Mouse (Mus musculus): ENCODE results near the gene Gpc5. TPM values are rescaled to one million over a fixed set of nuclear protein-coding genes. Genes with fewer than 3 reads are reported as not detected.
A peak's percentile ranks its signal among the peaks of the same experiment; 100 is the strongest.

Gpc5 gene
- polyA plus RNA-seq, 1 experiment from 2014 or later: 0.06 TPM

DNA sequence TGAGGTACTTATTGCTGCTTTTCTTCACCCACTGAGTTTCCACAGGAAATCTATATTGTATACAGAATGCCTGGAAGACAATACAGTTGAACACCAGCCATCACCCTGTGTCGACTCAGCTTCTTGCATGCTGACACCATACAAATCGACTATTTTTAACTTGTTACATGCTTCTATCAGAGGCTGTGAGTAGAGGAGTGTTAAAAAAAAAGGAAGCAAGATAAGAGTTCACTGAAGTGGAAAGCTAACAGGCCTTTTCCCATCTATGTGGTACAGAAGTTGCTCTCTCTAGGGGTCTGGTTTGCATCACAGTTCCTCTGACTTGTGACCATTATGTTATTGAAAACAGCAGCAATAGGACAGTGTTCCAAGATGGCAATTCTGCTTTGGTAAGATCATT is 344.6 kb downstream of the Gpc5 start:
- WGBS: 13% methylated on average over 2 of the region's 2 CpGs
- no peak overlapping the region for H3K4me3 ChIP-seq
- peak; percentile 96 for ATAC-seq (replicated peaks; ENCODE audit: insufficient number of reproducible peaks, insufficient read depth, low FRiP score, low read depth)
- no peak overlapping the region for H3K9ac ChIP-seq
- H3K4me1 ChIP-seq (replicated peaks): peaks cover 10% of the 10 kb centered on the region
- H3K27me3 ChIP-seq: no peaks in the 10 kb centered on the region
- no peaks in the 10 kb centered on the region for H3K36me3 ChIP-seq
- H3K4me2 ChIP-seq: no peak overlapping the region
- H3K27ac ChIP-seq: peak overlapping the region; percentile 80
- no peaks in the 10 kb centered on the region for H3K9me3 ChIP-seq (replicated peaks)

DNA sequence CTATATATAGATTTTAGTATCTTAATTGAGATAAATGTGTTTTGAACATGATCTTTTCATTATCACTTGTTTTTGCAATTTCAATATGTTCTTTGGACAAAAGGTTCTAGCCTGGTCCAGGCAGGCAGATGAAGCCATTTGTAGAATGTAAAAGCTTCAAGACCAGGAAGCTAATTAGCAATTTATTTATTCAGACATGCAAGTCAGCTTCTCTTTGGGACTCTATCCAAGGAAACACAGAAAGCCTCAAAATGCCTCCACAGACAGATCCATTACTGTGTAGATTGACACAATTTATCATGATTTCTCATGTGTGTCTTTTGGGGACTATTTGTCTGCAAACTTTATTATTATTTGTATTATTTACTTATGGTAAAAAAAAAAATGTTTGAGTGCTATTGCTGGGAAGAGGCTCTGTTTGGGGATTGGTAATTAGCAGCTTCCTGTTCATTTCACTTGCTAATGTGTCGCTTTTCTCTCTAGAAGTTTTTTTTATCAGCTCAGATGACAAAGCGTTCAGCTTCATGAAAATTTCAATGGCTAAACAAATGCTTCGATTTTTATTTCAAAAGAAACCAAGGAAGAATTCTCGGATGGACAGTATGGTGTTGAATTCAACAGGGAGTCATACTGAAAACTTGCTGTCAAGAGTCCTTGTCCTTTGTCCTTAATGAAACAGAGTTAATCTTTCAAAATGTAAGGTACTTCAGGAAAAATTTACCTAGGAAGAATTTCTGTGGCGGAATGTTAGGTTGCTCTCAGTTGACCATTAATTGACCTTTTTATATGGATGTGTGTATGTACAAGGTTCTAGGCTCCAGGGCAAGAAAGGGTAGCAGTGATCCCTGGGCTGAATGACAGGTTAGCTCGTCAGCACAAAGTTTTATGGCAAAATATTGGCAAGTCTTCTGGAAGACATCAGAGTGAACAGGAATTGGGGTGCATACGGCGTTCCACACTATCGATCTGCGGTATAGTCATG is 353.1 kb downstream of the Gpc5 start:
- no peaks in the 10 kb centered on the region for H3K9me3 ChIP-seq (replicated peaks)
- no peak overlapping the region for H3K4me3 ChIP-seq
- H3K27ac ChIP-seq: no peak overlapping the region
- no peaks in the 10 kb centered on the region for H3K4me1 ChIP-seq (replicated peaks)
- no peaks in the 10 kb centered on the region for H3K27me3 ChIP-seq
- 80% methylated on average over 10 of the region's 10 CpGs for WGBS
- H3K36me3 ChIP-seq: no peaks in the 10 kb centered on the region
- no peak for ATAC-seq (replicated peaks; ENCODE audit: insufficient number of reproducible peaks, insufficient read depth, low FRiP score, low read depth)
- H3K4me2 ChIP-seq: no peak overlapping the region
- no peak overlapping the region for H3K9ac ChIP-seq

DNA sequence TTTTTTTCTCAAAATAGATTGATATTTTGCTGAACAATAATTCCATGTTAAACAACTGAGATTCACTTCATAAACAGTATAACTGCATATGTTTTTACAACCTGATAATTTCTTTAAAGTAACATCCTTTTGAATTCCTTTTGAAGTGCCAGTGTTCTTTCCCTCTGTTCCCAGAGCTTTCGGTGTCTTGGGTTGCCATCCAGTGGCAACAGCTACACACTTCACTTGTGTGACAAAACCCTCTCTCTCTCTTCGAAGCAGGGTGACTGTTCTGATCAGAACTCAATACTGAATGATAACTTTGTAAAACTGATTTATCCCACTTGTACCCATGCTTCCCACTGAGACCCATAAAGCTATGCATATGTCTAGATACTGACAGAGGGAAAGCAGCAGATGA is 358.9 kb downstream of the Gpc5 start:
- 40% methylated on average over 2 of the region's 2 CpGs for WGBS
- Histone ChIP-seq H3K4me2 (no peak overlapping the region), H3K36me3 (no peaks in the 10 kb centered on the region), H3K4me3 (no peak overlapping the region), H3K9me3 (replicated peaks) (no peaks in the 10 kb centered on the region), H3K27me3 (no peaks in the 10 kb centered on the region), H3K27ac (no peak overlapping the region), H3K9ac (no peak overlapping the region), H3K4me1 (replicated peaks) (no peaks in the 10 kb centered on the region)
- ATAC-seq (replicated peaks; ENCODE audit: insufficient number of reproducible peaks, insufficient read depth, low FRiP score, low read depth): no peak

DNA sequence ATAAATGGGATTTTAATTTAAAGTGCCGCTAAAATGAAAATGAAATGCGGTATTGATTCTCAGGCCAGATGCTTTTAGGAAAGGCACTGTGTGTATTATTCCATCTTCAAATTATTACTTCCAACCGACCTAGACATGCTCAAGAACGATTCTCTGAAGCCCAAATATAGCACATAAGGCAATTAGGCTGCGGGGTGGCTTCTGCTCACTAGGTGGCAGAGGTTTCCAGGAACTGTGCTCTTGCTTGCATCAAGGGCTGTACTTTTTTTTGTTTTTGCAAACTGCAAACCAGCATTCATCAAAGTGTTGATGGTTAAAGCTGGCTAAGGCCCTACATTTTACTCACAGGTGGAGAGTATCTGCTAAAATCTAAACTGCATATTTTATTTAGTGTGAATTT is 375.9 kb downstream of the Gpc5 start:
- WGBS: 50% methylated on average over 5 of the region's 5 CpGs
- Histone ChIP-seq H3K4me2 (no peak overlapping the region), H3K4me3 (no peak overlapping the region), H3K9me3 (replicated peaks) (no peaks in the 10 kb centered on the region), H3K27me3 (no peaks in the 10 kb centered on the region), H3K36me3 (no peaks in the 10 kb centered on the region), H3K9ac (no peak overlapping the region), H3K27ac (no peak overlapping the region), H3K4me1 (replicated peaks) (no peaks in the 10 kb centered on the region)
- ATAC-seq (replicated peaks; ENCODE audit: insufficient number of reproducible peaks, insufficient read depth, low FRiP score, low read depth): no peak

DNA sequence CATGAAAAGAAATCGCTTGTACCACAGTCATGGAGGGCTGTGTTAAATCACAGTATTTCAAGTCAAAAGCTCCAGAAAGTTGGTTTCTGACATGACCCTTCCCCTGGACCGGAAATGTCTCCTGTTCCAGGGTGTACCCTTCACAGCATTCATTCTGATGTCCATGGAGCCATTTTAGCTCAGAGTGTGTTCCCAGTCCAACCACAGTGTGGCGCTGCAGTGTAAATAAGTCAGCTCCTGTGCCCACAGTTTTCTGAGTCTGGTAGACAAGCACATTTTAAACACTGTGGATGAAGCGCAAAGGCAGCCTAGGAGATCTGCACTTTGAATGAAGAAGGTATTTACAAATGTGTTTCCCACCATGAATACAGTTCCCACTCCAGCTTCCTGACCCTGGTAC is 383.2 kb downstream of the Gpc5 start:
- no peak overlapping the region for H3K27ac ChIP-seq
- WGBS: 51% methylated on average over 4 of the region's 4 CpGs
- H3K4me1 ChIP-seq (replicated peaks): 0 out of 2 replicates have a peak, but pooled peaks cover 2% of the 10 kb centered on the region
- H3K9me3 ChIP-seq (replicated peaks): no peaks in the 10 kb centered on the region
- no peaks in the 10 kb centered on the region for H3K27me3 ChIP-seq
- H3K4me3 ChIP-seq: no peak overlapping the region
- no peak for ATAC-seq (replicated peaks; ENCODE audit: insufficient number of reproducible peaks, insufficient read depth, low FRiP score, low read depth)
- no peak overlapping the region for H3K9ac ChIP-seq
- H3K4me2 ChIP-seq: no peak overlapping the region
- H3K36me3 ChIP-seq: no peaks in the 10 kb centered on the region

DNA sequence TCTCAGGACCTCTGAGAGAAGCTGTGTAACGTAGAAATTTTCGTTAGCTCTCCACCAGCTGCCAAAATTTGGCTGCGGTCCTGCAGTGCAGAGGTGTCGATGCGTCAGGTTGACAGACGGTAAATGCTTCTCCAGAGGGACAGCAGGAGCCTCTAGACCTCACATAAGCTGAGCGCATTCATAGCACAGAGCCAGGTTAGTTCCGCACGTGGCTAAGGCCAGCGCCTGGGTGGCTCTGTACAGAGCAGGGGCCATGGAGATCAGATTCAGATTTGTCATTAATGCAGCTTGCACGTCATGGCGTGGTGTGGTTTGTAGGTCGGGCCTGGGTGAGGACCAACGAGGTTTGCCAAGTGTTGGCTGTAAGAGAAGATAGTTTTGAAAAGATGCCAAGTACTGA is 385.3 kb downstream of the Gpc5 start:
- Histone ChIP-seq H3K36me3 (no peaks in the 10 kb centered on the region), H3K27me3 (no peaks in the 10 kb centered on the region), H3K9ac (no peak overlapping the region), H3K27ac (no peak overlapping the region), H3K4me3 (no peak overlapping the region), H3K4me1 (replicated peaks) (0 out of 2 replicates have a peak, but pooled peaks cover 2% of the 10 kb centered on the region), H3K9me3 (replicated peaks) (no peaks in the 10 kb centered on the region), H3K4me2 (peak overlapping the region; percentile 28)
- ATAC-seq (replicated peaks; ENCODE audit: insufficient number of reproducible peaks, insufficient read depth, low FRiP score, low read depth): 0 out of 2 replicates have a peak, but pooled peaks have one; percentile 4
- 33% methylated on average over 14 of the region's 14 CpGs for WGBS

DNA sequence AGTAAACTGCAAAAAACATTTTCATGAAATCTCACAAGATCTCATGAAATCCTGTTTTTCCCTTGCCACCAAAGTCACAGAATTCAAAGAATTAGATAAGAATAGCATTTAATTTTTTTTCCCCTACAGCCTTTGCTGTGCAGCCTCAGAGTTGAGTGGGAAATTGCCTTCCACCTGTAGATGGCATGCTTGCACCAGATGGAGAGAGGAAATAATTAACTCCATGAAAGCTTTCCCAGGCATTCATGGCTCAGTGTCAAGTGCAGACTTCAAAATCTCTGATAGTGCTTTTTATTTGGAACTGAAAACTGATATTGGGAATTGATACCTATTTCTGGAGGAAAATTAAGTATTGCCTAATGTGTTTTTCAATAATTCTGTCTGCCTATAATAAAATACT is 393.1 kb downstream of the Gpc5 start:
- no peak for ATAC-seq (replicated peaks; ENCODE audit: insufficient number of reproducible peaks, insufficient read depth, low FRiP score, low read depth)
- no peaks in the 10 kb centered on the region for H3K36me3 ChIP-seq

DNA sequence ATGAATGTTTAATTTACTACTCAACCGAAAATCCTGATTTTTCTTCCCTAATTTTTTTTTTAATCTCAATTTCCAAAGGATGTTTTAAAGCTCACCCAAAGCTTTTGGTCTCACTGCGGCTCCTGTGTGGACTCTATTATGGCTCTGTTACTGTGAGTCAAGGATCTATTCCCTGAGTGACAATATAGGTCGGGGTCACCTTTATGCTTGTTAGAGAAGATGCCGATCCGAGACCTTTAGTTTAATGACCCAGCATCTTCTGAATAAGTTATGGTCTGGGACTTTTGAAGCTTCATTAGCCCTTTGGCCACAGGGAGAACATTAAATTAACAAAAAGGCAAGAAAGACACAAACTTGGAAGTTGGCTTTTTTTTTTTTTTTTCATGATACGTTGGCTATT is 408.8 kb downstream of the Gpc5 start:
- H3K9ac ChIP-seq: no peak overlapping the region

More for the DNA sequence above, 393.1 kb downstream of the Gpc5 start:
- H3K9me3 ChIP-seq (replicated peaks): no peaks in the 10 kb centered on the region
- no peaks in the 10 kb centered on the region for H3K4me1 ChIP-seq (replicated peaks)
- H3K27me3 ChIP-seq: no peaks in the 10 kb centered on the region
- no peak overlapping the region for H3K4me3 ChIP-seq
- H3K4me2 ChIP-seq: no peak overlapping the region
- H3K27ac ChIP-seq: no peak overlapping the region
- no peak overlapping the region for H3K9ac ChIP-seq

DNA sequence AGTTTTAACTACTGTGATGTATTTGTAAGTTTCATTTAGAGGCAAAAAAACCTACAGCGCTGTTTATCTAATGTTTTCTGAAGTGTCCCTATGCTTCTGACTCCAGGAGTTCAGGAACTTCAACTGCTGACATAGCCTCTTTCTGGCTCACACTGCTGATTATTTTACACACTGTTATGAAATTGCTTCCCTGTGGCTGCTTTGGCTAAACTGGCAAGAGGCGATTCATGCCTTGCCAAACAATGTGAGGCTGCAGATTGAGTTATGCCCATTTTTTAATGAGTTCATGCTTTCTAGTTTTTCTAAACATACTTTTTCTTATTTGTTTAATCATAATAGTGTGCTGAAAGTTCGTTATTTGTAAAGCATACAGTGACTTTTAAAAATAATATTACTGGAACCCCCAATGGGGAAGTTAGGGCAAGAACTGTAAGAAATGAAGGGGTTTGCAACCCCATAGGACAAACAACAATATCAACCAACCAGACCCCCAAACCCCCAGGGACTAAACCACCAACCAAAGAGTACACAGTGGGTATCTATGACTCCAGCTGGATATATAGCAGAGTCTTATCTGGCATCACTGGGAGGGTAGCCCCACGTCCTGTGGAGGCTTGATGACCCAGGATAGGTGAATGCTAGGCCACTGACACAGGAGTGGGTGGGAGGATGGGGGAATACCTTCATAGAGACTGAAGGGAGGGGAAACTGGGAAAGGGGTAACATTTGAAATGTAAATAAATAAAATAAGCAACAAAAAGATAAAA is 454.7 kb downstream of the Gpc5 start:
- no peaks in the 10 kb centered on the region for H3K36me3 ChIP-seq
- no peak overlapping the region for H3K9ac ChIP-seq
- H3K27ac ChIP-seq: no peak overlapping the region
- no peaks in the 10 kb centered on the region for H3K4me1 ChIP-seq (replicated peaks)
- no peaks in the 10 kb centered on the region for H3K9me3 ChIP-seq (replicated peaks)
- ATAC-seq (replicated peaks; ENCODE audit: insufficient number of reproducible peaks, insufficient read depth, low FRiP score, low read depth): no peak
- no peak overlapping the region for H3K4me3 ChIP-seq
- no peaks in the 10 kb centered on the region for H3K27me3 ChIP-seq
- 71% methylated on average over 4 of the region's 4 CpGs for WGBS
- H3K4me2 ChIP-seq: no peak overlapping the region

More for the DNA sequence above, 408.8 kb downstream of the Gpc5 start:
- no peak overlapping the region for H3K27ac ChIP-seq
- no peak overlapping the region for H3K4me3 ChIP-seq
- no peaks in the 10 kb centered on the region for H3K9me3 ChIP-seq (replicated peaks)
- no peaks in the 10 kb centered on the region for H3K36me3 ChIP-seq
- no peaks in the 10 kb centered on the region for H3K27me3 ChIP-seq
- no peak for ATAC-seq (replicated peaks; ENCODE audit: insufficient number of reproducible peaks, insufficient read depth, low FRiP score, low read depth)
- H3K4me2 ChIP-seq: no peak overlapping the region
- no peaks in the 10 kb centered on the region for H3K4me1 ChIP-seq (replicated peaks)
- 80% methylated on average over 6 of the region's 6 CpGs for WGBS

DNA sequence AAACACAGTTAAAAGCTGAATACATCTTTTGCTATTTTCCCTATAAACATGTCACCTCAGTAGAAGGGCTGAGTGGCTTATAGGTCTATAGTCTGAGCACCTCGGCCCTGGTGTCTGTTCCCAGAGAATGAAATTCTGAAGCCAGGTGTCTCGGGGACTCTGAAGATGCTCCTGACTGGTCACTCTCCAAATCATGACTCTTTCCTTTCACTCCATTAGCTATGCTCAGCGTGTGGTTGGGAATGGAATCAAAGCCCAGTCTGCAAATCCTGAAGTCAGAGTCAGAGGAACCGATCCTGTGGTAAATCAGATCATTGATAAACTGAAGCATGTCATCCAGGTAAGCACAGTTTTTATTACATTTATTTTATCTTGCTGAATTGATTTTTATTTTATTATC is 460.0 kb downstream of the Gpc5 start:
- H3K4me1 ChIP-seq (replicated peaks): no peaks in the 10 kb centered on the region
- H3K27me3 ChIP-seq: no peaks in the 10 kb centered on the region
- H3K27ac ChIP-seq: no peak overlapping the region
- H3K9me3 ChIP-seq (replicated peaks): no peaks in the 10 kb centered on the region
- H3K4me2 ChIP-seq: no peak overlapping the region
- H3K36me3 ChIP-seq: no peaks in the 10 kb centered on the region
- H3K4me3 ChIP-seq: no peak overlapping the region
- 75% methylated on average over 4 of the region's 4 CpGs for WGBS
- H3K9ac ChIP-seq: no peak overlapping the region
- no peak for ATAC-seq (replicated peaks; ENCODE audit: insufficient number of reproducible peaks, insufficient read depth, low FRiP score, low read depth)

DNA sequence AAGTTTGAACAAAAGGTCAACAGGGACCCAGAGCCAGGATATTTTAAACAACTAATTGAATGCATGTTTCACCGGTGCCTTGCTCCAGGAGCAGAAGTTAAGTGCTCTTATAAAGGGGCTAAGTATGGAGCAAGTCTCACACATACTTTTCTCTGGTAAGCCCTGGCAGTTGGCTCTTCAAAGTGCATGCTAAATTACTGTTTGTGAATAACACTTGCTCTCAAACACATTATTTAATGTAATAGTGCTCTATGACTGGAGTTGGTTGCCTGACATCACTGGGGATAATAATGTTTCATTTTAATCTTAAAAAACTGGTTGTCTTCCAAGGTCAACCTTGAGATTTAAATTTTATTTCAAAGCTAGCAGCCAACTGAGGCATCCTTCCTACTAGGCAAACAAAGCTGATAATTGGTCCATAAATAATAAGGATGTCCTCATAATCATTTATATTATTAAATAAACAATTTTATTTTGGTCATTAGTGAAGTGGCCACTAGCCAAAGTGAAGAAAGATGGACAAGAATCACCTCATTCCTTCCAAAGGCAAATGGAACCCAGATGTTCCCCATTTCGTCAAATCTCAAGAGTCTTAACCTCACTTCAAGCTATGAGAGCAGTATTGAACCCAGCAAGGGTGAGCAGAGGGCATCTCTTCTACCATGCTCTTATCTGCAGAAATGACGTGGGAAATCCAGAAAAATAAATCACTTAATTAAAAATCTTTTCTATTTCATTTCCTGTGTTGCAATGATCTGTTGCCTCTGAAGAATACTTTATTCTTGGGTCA is 488.6 kb downstream of the Gpc5 start:
- Histone ChIP-seq H3K4me3 (no peak overlapping the region), H3K27me3 (no peaks in the 10 kb centered on the region), H3K4me1 (replicated peaks) (no peaks in the 10 kb centered on the region), H3K27ac (no peak overlapping the region), H3K9me3 (replicated peaks) (no peaks in the 10 kb centered on the region), H3K36me3 (no peaks in the 10 kb centered on the region), H3K4me2 (no peak overlapping the region), H3K9ac (no peak overlapping the region)
- no peak for ATAC-seq (replicated peaks; ENCODE audit: insufficient number of reproducible peaks, insufficient read depth, low FRiP score, low read depth)
- 61% methylated on average over 3 of the region's 3 CpGs for WGBS
